Mouse (Mus musculus) c-Kit-negative CD71-positive TER-119-positive erythroid progenitor cells, embryonic 14.5 days (primary cell): ENCODE results near the gene Prkar1b.

Experiments
- DNase-seq: peaks from one replicate; pipeline ENCODE4 v3.0.0-alpha.2; 2013; ENCODE audit warnings: low read depth, low spot score

Prkar1b gene

DNA sequence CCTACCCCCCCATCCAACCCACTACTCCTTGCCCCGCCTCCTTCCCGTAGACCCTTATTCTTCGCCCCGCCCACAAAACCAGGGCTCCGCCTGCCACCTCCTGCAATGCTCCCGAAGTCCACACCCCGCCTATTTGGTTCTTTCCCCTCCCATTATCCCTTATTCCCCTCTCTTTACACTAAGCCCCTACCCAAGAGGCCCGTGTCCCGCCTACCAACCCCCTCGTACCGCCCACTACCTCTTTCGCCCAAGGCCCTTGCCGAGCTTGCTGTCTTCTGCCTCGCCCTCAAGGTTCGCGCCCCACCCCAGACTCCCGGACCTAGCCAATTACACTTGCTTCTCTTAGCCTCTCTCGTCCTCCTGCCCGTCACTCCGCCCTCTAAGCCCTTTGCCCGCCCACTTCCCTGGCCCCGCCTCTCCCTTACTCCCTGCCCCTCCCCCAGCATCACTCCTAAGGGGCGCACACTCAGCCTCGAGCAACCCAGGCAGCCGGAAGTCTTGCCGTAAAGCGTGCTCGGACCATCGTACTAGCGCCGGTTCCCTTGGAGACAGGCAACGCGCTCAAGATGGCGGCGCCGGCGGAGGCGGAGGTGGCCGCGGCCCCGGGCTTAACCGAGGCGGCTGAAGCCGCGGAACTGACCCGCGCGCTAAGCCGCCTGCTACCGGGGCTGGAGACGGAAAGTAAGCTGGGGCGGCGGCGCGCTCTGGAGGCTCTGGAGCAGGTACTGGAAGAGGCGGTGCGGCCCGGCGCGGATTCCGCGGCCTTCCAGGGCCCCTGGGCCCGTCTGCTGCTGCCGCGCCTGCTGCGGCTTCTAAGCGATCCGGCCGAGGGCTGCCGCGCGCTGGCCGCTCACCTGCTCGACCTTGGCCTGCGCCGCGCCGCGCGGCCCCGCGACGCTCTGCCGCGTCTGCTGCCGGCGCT, at the start of gene Prkar1b, which contains the start of gene Dnaaf5:
Gene Prkar1b, minus strand, starts transcription at position 321 of the 922 bp plus-strand sequence.
Gene Dnaaf5, plus strand, starts transcription at position 543 of the 922 bp plus-strand sequence.
- DNase-seq = peak; percentile 94

DNA sequence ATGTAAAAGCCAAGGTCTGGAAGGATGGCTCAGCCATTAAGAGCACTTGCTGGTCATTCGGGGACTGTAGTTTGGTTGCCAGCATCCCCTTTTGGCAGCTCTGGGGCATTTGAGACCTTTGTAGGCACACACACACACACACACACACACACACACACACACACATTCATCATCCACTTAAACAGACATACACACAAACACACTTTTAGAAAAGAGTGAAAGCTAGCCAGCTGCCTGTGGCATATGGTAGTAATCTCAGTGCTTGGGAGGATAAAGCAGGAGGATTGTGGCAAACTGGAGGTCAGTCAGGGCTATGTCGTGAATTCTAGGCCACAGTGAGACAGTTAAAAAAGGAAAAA, 49.8 kb upstream of the Prkar1b start:
- DNase-seq = no peak

- no peak for DNase-seq
Measured at GRCm38 (mm10) chr5:139198779-139199178, 49.0 kb upstream of the Prkar1b start.

DNA sequence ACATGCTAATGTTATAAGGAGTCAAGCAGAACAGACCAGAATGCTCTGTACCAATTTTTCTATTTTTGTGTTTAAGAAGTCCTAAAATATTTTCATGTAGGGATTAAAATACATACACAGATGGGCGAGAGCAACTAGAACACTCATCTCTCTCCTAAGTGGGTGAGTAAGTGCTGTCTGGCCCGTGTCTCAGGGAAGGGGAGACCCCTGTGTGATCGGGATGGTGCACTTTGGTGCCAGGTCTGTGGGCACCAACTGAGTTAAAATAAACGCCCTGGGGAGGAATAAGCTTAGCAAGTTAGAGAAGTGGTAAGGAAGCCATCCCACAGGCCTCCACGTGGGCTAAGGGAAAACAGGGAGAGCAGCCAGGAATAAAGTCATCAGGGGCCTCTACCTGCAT, 41.2 kb upstream of the Prkar1b start:
- DNase-seq = no peak

DNA sequence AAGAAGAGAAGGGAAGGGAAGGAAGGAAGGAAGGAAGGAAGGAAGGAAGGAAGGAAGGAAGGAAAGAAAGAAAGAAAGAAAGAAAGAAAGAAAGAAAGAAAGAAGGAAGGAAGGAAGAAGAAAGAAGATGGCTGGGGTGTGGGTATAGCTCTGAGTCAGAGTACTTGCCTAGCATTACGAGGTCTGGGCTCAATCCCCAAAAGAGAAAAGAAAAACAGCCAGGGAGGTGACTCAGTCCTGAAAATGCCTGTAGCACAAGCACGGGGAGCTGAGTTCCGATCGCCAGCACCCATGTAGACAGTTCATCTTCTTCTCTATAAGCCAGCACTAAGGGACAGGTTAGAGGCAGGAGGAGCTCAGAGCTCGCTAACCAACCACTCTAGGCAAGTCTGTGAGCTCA, 39.9 kb upstream of the Prkar1b start:
- no peak for DNase-seq

- no peak for DNase-seq
Measured at GRCm38 (mm10) chr5:139184897-139185296, 35.1 kb upstream of the Prkar1b start.

- DNase-seq = no peak
Measured at GRCm38 (mm10) chr5:139183601-139184000, 33.8 kb upstream of the Prkar1b start.

DNA sequence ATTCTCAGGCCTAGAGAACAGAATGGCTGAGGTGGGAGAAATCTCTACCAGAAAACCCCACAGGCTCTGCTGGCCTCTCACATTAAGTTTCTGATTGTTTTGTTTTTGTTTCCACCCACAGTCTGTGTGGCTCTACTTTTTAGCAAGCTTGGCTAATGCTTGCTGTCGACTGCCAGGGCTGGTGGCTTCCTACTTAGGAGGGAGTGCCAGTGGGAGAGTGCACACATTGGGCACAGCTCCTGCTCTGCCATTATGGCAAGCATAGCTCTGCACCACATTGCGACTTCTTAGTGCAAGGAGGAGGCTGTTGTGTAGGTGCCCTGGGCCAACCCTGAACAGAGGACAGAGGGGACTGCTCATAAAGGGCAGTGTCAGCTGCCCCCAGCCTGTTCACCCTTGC, 33.3 kb upstream of the Prkar1b start:
- no peak for DNase-seq

- peak; percentile 58 for DNase-seq
Measured at GRCm38 (mm10) chr5:139178895-139179631, 29.3 kb upstream of the Prkar1b start.

DNA sequence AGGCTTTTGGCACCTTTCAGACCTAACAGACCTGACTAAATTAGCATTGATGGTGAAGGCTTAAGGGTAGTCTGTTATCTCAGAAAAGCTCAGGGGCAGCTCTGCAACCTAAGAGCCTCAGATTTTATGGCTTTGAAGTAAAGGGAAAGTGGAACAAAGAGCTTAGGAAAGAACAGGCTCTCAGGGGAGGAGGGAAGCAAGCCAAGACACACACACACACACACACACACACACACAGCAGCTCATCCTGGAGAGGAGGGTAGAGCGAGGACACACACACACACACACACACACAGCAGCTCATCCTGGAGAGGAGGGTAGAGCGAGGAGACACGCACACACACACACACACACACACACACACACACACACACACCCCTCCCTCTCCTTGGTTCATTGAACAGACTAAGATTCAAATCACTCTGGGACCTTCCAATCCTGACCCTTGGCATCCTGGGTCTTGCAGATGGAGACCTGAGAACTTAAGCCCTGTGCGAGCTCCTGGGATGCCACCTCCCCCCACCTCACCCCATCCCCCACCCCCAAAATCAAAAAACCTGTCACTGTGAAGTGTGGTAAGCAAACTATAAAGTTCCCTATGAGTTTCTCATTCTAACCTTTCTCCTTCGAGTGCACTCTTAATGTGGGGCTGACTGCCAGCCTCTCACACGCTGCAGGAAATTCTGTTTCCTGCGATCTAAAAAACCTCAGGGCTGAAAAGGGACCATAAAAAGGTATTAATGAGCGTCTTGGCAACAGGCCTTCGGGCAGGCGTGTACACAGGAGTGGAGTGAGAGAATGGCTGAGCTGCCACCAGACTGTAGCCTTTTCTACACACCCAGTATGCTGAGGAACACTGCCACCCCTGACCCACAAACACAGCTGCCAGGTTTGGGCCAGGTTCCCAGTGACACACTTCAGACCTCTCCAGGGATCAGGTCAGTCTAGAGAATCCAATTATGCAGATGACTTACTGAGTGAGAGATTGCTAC, 25.1 kb upstream of the Prkar1b start:
- DNase-seq = no peak

- no peak for DNase-seq
Measured at GRCm38 (mm10) chr5:139174141-139174540, 24.3 kb upstream of the Prkar1b start.

- DNase-seq = no peak
Measured at GRCm38 (mm10) chr5:139171929-139172328, 22.1 kb upstream of the Prkar1b start.

DNA sequence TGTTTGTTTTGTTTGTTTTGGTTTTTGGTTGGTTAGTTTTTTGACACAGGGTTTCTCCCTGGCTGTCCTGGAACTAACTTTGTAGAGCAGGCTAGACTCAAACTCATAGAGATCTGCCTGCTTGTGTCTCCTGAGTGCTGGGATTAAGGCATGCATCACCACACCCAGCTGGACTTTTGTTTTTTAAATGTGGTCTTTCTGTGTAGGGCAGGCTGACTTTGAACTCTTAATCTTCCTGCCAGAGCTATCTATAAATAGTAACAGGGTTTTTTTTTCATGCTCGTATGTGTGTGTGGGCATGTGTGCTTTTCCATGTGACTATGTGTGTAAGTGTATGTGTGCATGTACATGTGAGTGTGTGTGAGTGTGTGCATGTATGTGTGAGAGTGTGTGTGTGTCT, 17.7 kb upstream of the Prkar1b start:
- DNase-seq = no peak

GRCm38 (mm10) chr5:139166781-139167361, 17.1 kb upstream of the Prkar1b start:
- DNase-seq = no peak

DNA sequence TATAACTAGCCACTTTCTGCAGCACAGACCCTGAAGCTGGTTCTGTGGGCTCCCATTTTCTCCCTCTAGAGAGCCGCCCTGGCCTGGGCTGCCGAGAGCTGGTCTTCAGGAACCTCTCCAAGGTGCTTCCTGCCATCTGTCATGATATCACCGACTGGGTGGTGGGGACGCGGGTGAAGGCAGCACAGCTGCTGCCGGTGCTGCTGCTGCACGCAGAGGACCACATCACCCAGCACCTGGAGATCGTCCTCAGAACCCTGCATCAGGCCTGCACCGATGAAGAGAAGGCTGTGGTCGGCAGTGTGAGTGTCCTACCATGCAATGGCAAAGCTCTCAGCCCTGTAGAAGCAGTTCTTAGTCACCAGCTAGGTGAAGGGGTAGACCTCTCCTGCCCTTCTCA, 11.8 kb upstream of the Prkar1b start:
- no peak for DNase-seq

- DNase-seq = no peak
Measured at GRCm38 (mm10) chr5:139160899-139161298, 11.1 kb upstream of the Prkar1b start.

DNA sequence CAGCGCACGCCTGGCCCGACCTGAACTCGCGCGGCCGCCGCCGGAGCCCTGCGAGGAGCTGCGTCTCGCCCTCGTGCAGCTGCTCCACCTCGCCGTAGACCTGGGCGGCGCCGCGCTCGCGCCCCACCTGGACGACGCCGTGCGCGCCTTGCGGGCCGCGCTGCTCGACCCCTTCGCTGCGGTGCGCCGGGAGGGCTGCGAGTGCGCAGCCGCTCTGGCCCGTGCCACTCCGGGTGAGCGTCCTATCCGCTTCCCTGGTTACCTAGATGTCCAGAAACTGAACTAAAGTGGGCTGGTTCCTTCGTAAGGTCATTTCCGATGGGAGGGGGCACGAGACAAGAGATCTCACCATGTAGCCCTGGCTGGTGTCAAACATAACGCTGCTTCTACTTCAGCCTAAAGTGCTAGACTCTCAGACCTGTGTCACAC, 816 bp upstream of the Prkar1b start:
- DNase-seq = peak; percentile 22

- no peak for DNase-seq
Measured at GRCm38 (mm10) chr5:139149006-139149672, 662 bp downstream of the Prkar1b start.

DNA sequence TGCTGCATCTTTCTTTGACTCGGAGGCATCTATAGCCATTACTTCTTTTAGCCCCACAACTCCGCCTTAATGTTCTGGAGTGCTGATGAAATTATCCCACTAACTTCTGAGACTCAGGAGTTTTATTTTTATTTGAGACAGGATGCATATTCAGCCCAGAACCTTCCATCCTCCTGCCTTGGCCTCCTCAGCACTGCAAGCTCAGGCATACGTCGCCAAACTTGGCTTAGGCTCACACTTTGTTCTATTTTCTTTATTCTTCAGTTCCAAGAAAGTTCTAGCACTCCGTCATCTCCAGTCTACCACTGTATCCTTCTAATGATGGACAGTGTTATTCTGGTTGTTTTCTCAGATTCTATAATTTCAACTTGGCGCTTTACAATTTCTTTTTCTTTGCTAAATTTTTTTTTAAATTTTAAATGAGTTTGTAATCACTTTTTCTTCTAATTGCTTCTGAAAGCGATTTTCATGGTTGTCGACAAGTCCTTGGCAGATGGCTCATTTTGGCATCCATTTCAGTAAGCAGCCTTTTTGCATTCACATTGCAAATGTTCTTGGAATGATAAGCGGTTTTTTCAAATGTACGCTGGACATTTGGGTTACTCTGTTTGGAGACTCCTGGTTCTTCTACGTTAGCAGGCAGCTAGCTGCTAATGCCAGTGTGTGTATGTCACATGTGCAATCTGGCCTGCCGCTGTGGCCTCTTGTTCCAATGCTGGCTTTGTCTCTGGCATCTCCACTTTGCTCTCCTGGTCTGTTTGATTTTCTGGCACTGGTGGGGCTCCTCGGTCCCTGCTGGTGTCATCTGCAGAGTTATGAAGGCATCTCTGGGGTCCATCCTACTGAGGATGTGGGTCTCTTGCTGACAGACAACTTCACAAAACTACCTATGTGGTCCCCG, 2.4 kb downstream of the Prkar1b start:
- DNase-seq = no peak
